Mouse (Mus musculus): ENCODE results near the gene Bscl2. TPM values are rescaled to one million over a fixed set of nuclear protein-coding genes. Genes with fewer than 3 reads are reported as not detected.
A peak's percentile ranks its signal among the peaks of the same experiment; 100 is the strongest.
"Not testable (repeated sequence)": the region's sequence is repeated elsewhere in the genome, so short reads cannot be mapped to it uniquely, and the experiment has no call there.

The Bscl2 gene
- polyA plus RNA-seq, 1 experiment from 2014 or later = 52.7 TPM

DNA sequence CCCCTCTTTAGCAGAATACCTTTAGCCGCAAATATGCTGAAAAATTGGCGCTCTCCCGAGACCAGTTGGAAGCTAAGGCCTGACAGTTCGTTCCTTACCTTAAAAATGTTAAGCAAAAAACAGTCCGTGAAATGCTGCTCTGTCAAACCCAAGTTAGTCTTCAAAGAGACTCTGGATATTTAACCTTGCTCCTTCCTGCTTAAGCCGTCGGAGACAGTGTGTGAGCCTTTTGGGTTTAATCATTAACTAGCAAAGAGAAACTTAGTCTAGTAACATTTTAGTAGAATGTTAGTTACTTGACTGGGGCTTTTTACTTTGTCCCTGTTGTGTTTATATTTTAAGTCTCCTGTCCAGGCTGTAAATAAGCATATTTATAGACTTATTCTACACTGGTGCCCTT lies 16.1 kb upstream of the Bscl2 start:
- Histone ChIP-seq H3K9ac (ENCODE audit: low read length) (peak overlapping the region; percentile 98), H3K4me3 (ENCODE audit: low read depth, low read length) (peak overlapping the region; percentile 100), H3K4me2 (peak overlapping the region; percentile 95), H3K4me1 (ENCODE audit: control insufficient read depth, insufficient read depth, low read length) (peaks cover 33% of the 10 kb centered on the region), H3K27me3 (ENCODE audit: control insufficient read depth, insufficient read depth, low read length) (no peaks in the 10 kb centered on the region), H3K27ac (ENCODE audit: low read depth, low read length) (no peak overlapping the region), H3K9me3 (ENCODE audit: control insufficient read depth, low read length) (no peaks in the 10 kb centered on the region), H3K36me3 (ENCODE audit: control insufficient read depth, insufficient read depth, low read length) (peaks cover 15% of the 10 kb centered on the region)
- 2% methylated on average over 7 of the region's 7 CpGs for WGBS
- DNase-seq (ENCODE audit: low spot score, missing footprints) (peak; percentile 84), ATAC-seq (ENCODE audit: low FRiP score) (no peak)

DNA sequence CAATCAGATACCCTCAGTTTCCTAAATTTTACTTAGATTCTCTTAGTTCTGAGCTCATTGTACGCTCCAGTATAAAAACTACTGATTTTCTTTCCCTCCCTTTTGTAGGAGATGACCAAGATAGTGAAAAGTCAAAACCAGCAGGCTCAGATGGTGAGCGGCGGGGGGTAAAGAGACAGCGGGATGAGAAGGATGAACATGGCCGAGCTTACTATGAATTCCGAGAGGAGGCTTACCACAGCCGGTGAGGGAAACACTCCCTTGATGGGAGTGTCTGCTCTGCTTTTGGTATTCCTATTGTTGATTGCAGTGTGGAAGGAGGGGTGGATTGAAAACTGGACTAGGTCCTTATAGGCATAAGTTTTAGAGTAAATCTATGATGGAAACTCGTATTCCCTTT lies 14.6 kb upstream of the Bscl2 start:
- 69% methylated on average over 8 of the region's 8 CpGs for WGBS
- Histone ChIP-seq H3K4me3 (ENCODE audit: low read depth, low read length) (peak overlapping the region; percentile 100), H3K4me1 (ENCODE audit: control insufficient read depth, insufficient read depth, low read length) (peaks cover 24% of the 10 kb centered on the region), H3K9me3 (ENCODE audit: control insufficient read depth, low read length) (no peaks in the 10 kb centered on the region), H3K4me2 (peak overlapping the region; percentile 95), H3K27ac (ENCODE audit: low read depth, low read length) (no peak overlapping the region), H3K36me3 (ENCODE audit: control insufficient read depth, insufficient read depth, low read length) (peaks cover 26% of the 10 kb centered on the region), H3K9ac (ENCODE audit: low read length) (peak overlapping the region; percentile 22; the same call in 1 of the 2 replicates), H3K27me3 (ENCODE audit: control insufficient read depth, insufficient read depth, low read length) (no peaks in the 10 kb centered on the region)
- no peak for DNase-seq (ENCODE audit: low spot score, missing footprints)
- ATAC-seq (ENCODE audit: low FRiP score) = no peak

DNA sequence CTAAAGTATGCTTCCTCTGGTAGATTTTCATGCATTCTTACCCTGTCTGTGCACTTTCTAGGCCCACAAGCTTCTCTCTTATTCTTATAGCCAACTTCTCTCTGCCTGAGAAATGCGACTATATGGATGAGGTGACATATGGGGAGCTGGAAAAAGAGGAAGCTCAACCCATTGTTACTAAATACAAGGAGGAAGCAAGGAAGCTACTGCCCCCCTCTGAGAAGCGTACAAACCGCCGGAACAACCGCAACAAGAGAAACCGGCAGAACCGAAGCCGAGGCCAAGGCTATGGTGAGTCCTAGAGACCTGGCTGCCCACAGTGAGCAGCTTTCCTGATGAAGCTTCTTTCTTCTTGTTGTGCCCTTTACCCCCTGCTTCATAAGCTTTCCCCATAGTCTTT lies 7.6 kb upstream of the Bscl2 start, which contains the start of gene AC129217.1:
Gene AC129217.1 (plus strand): TSS at position 114 of the 400 bp plus-strand sequence.
- H3K4me3 ChIP-seq (ENCODE audit: low read depth, low read length) = no peak within 1 kb of the TSS
- H3K27ac ChIP-seq (ENCODE audit: low read depth, low read length) = no peak within 1 kb of the TSS
- H3K4me1 ChIP-seq (ENCODE audit: control insufficient read depth, insufficient read depth, low read length) = no peaks in the 10 kb centered on the region
- no peak within 1 kb of the TSS for H3K9ac ChIP-seq (ENCODE audit: low read length)
- no peaks in the 10 kb centered on the region for H3K9me3 ChIP-seq (ENCODE audit: control insufficient read depth, low read length)
- ATAC-seq (ENCODE audit: low FRiP score) (no peak), DNase-seq (ENCODE audit: low spot score, missing footprints) (no peak)
- peaks cover 49% of the 10 kb centered on the region for H3K36me3 ChIP-seq (ENCODE audit: control insufficient read depth, insufficient read depth, low read length)
- WGBS = 90% methylated on average over 8 of the region's 8 CpGs
- no peak within 1 kb of the TSS for H3K4me2 ChIP-seq
- H3K27me3 ChIP-seq (ENCODE audit: control insufficient read depth, insufficient read depth, low read length) = no peaks in the 10 kb centered on the region

DNA sequence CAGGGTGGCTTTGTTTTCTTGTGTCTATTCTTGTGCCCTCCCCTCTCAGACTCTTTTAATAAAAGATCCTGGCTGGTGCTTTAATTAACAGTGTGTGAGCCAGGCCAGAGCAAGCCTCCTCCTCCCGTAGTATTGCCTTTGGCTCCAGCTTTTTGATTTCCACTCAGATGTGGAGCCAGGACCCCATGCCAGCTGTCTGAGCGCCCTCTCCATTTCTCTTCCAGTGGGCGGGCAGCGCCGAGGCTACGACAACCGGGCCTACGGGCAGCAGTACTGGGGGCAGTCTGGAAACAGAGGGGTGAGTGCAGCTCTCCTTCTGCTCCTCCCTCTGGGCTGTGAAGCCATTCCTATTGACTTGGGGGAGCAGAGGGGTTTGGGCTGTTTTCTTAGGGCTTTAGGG lies 6.6 kb upstream of the Bscl2 start:
- DNase-seq (ENCODE audit: low spot score, missing footprints) = no peak
- Histone ChIP-seq H3K4me3 (ENCODE audit: low read depth, low read length) (no peak overlapping the region), H3K4me2 (no peak overlapping the region), H3K27ac (ENCODE audit: low read depth, low read length) (no peak overlapping the region), H3K9ac (ENCODE audit: low read length) (no peak overlapping the region), H3K27me3 (ENCODE audit: control insufficient read depth, insufficient read depth, low read length) (no peaks in the 10 kb centered on the region), H3K4me1 (ENCODE audit: control insufficient read depth, insufficient read depth, low read length) (no peaks in the 10 kb centered on the region), H3K36me3 (ENCODE audit: control insufficient read depth, insufficient read depth, low read length) (peaks cover 49% of the 10 kb centered on the region), H3K9me3 (ENCODE audit: control insufficient read depth, low read length) (no peaks in the 10 kb centered on the region)
- 92% methylated on average over 8 of the region's 8 CpGs for WGBS
- ATAC-seq (ENCODE audit: low FRiP score) = no peak

DNA sequence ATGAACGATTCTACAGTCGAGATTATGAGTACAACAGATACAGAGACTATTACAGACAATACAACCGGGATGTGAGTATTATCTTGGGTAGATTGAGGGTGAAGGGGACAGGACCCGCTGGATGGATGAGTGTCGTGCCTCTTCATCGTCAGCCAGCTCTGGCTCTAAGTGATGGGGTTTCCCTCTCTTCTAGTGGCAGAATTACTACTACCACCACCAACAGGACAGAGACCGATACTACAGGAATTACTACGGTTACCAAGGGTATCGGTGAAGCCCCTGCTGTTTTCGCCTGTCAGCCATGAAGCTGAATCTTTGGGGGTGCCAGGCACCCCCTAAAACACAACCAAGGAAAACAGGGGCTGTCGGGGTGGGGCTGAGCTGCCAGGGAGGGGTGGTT lies 6.0 kb upstream of the Bscl2 start:
- Histone ChIP-seq H3K9ac (ENCODE audit: low read length) (no peak overlapping the region), H3K27me3 (ENCODE audit: control insufficient read depth, insufficient read depth, low read length) (no peaks in the 10 kb centered on the region)

DNA sequence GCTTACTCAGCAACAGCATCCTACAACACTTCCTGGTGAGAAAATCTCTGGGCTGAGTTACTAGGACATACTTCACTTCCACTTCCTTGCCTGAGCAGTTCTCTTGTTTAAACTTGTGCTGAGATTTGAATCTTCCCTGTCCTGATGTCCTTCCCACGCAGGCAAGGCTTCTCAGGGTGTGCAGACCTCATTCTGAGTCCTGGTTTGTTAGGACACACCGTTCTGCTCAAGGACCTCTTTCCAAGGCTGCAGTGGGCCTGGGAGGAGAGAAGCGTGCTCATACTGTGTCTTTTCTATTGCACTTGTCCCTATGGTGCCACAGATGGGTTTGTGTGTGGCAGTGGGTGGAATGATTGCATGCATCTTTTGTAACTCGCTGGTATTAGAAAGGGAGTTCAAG lies 4.3 kb upstream of the Bscl2 start:
- no peak for ATAC-seq (ENCODE audit: low FRiP score)
- Histone ChIP-seq H3K4me2 (no peak overlapping the region), H3K36me3 (ENCODE audit: control insufficient read depth, insufficient read depth, low read length) (peaks cover 34% of the 10 kb centered on the region), H3K9ac (ENCODE audit: low read length) (no peak overlapping the region), H3K4me3 (ENCODE audit: low read depth, low read length) (no peak overlapping the region), H3K27ac (ENCODE audit: low read depth, low read length) (no peak overlapping the region), H3K4me1 (ENCODE audit: control insufficient read depth, insufficient read depth, low read length) (peaks cover under 1% of the 10 kb centered on the region; the same call in 1 of the 2 replicates), H3K9me3 (ENCODE audit: control insufficient read depth, low read length) (no peaks in the 10 kb centered on the region), H3K27me3 (ENCODE audit: control insufficient read depth, insufficient read depth, low read length) (no peaks in the 10 kb centered on the region)
- DNase-seq (ENCODE audit: low spot score, missing footprints) = no peak
- WGBS = 90% methylated on average over 4 of the region's 4 CpGs

More for the DNA sequence above, 6.0 kb upstream of the Bscl2 start:
- no peak for ATAC-seq (ENCODE audit: low FRiP score)
- Histone ChIP-seq H3K4me1 (ENCODE audit: control insufficient read depth, insufficient read depth, low read length) (no peaks in the 10 kb centered on the region), H3K36me3 (ENCODE audit: control insufficient read depth, insufficient read depth, low read length) (peaks cover 45% of the 10 kb centered on the region), H3K27ac (ENCODE audit: low read depth, low read length) (no peak overlapping the region), H3K4me3 (ENCODE audit: low read depth, low read length) (no peak overlapping the region), H3K4me2 (no peak overlapping the region), H3K9me3 (ENCODE audit: control insufficient read depth, low read length) (no peaks in the 10 kb centered on the region)
- DNase-seq (ENCODE audit: low spot score, missing footprints) = peak; percentile 84
- 88% methylated on average over 11 of the region's 11 CpGs for WGBS

DNA sequence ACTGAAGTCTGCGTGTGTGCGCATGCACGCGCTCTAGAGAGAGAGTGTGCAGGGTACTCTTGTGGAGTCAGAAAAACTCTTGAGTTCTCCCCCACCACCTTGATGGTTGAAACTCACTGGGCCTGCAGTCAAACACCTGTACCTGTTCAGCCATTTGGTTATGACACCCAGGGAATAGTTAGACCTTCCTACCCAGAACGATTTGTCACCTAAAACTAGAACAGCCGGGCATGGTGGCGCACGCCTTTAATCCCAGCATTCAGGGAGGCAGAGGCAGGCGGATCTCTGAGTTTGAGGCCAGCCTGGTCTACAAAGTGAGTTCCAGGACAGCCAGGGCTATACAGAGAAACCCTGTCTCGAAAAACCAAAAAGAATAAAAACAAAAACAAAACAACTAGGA lies 940 bp upstream of the Bscl2 start:
- not testable (repeated sequence) for H3K4me3 ChIP-seq (ENCODE audit: low read depth, low read length); H3K9ac ChIP-seq (ENCODE audit: low read length); H3K27me3 ChIP-seq (ENCODE audit: control insufficient read depth, insufficient read depth, low read length); H3K9me3 ChIP-seq (ENCODE audit: control insufficient read depth, low read length); ATAC-seq (ENCODE audit: low FRiP score); H3K4me2 ChIP-seq; H3K27ac ChIP-seq (ENCODE audit: low read depth, low read length)
- peaks cover 27% of the 10 kb centered on the region for H3K4me1 ChIP-seq (ENCODE audit: control insufficient read depth, insufficient read depth, low read length)
- H3K36me3 ChIP-seq (ENCODE audit: control insufficient read depth, insufficient read depth, low read length) = peaks cover 13% of the 10 kb centered on the region
- 96% methylated on average over 10 of the region's 10 CpGs for WGBS
- peak; percentile 86 for DNase-seq (ENCODE audit: low spot score, missing footprints)

DNA sequence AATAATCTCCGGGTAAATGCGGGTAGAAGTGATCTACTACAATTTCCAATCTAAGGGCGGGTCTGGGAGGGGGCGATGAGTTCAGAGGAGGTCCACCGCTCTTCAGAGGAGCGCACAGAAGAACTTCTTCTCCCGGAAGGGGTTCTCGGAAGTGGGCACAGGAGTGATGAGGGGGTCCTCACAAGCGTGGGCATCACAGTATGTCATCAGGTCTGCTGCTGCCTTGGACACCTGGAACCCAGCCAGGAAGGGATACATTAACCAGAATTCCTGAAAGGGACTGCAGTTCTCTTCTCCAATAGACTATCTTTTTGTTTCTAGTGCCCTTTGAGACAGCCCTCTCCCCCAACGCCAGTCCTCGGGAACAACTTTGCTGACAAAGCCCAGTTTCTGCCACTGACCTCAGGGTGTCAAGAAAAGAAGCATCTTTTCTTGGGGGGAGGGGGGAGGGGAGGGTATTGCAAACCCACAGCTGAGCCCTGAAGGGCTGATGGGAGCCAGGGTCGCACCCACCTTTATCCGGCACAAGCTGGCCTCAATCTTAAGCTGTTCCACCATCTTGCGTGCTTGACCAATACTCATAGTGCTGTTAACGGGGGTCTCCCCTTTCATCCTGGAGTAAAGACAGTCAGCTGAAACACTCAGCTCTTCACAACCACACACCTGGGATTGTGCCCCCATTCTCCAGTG lies 919 bp downstream of the Bscl2 start:
- Histone ChIP-seq H3K4me1 (ENCODE audit: control insufficient read depth, insufficient read depth, low read length) (peaks cover 27% of the 10 kb centered on the region), H3K27me3 (ENCODE audit: control insufficient read depth, insufficient read depth, low read length) (no peaks in the 10 kb centered on the region), H3K9ac (ENCODE audit: low read length) (peak overlapping the region; percentile 74), H3K4me3 (ENCODE audit: low read depth, low read length) (peak overlapping the region; percentile 46), H3K4me2 (peak overlapping the region; percentile 80), H3K36me3 (ENCODE audit: control insufficient read depth, insufficient read depth, low read length) (peaks cover 7% of the 10 kb centered on the region), H3K9me3 (ENCODE audit: control insufficient read depth, low read length) (no peaks in the 10 kb centered on the region), H3K27ac (ENCODE audit: low read depth, low read length) (peak overlapping the region; percentile 86)
- DNase-seq (ENCODE audit: low spot score, missing footprints) (no peak), ATAC-seq (ENCODE audit: low FRiP score) (peak; percentile 11; the same call in 1 of the 2 replicates)
- WGBS = 16% methylated on average over 15 of the region's 15 CpGs

DNA sequence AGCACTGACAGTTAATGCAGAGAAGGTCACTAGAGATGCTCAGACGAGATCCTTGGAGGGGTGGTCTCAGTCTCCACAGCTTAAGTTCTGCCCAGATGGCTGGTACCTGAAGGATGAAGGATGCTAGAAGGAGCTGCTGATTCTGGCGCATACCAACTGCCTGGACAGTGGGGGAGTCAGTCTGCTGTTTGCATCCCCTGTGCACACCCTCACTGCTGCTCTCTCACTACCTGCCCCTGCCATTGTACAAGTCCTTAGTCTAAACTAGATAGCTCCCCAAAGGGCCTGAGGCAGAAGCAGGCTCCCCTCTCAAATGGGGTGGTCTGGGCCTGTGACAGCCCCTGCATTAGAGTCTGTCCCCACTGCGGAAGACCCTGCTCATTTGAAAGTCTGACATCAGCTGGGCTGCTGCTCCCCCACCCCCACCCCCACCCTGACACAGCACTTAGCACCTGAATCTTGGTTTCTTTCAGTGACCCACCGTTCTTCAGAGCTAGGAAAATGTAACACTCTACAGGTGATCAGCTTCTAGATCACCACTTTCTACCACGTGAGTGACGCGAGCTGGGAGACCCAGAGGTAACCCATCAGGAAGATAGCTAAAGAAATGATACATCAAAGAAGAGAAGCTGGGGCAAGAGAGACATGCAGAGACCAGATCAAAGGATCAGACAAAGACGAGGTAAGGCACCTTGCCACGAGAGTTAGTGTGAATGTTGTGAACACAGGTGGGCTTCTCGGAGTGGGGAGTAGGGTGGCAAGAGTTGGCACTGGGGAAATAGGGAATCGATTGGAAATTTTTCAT lies 2.0 kb downstream of the Bscl2 start, which contains the start of gene Gng3:
Gene Gng3 (minus strand): TSS at position 92 of the 805 bp plus-strand sequence.
- WGBS = 35% methylated on average over 11 of the region's 11 CpGs
- peak within 1 kb of the TSS; percentile 80 for H3K4me2 ChIP-seq
- peak within 1 kb of the TSS; percentile 86 for H3K27ac ChIP-seq (ENCODE audit: low read depth, low read length)
- H3K27me3 ChIP-seq (ENCODE audit: control insufficient read depth, insufficient read depth, low read length) = no peaks in the 10 kb centered on the region
- H3K9ac ChIP-seq (ENCODE audit: low read length) = peak within 1 kb of the TSS; percentile 74
- peaks cover 6% of the 10 kb centered on the region; the same call in 1 of the 2 replicates for H3K36me3 ChIP-seq (ENCODE audit: control insufficient read depth, insufficient read depth, low read length)
- H3K4me3 ChIP-seq (ENCODE audit: low read depth, low read length) = peak within 1 kb of the TSS; percentile 46
- H3K4me1 ChIP-seq (ENCODE audit: control insufficient read depth, insufficient read depth, low read length) = peaks cover 27% of the 10 kb centered on the region
- peak; percentile 95 for DNase-seq (ENCODE audit: low spot score, missing footprints)
- ATAC-seq (ENCODE audit: low FRiP score) = peak; percentile 83
- H3K9me3 ChIP-seq (ENCODE audit: control insufficient read depth, low read length) = no peaks in the 10 kb centered on the region

Measured in midbrain, embryonic 11.5 days (tissue).